Mouse (Mus musculus): ENCODE measurements around the gene Pald1.

The Pald1 gene

DNA sequence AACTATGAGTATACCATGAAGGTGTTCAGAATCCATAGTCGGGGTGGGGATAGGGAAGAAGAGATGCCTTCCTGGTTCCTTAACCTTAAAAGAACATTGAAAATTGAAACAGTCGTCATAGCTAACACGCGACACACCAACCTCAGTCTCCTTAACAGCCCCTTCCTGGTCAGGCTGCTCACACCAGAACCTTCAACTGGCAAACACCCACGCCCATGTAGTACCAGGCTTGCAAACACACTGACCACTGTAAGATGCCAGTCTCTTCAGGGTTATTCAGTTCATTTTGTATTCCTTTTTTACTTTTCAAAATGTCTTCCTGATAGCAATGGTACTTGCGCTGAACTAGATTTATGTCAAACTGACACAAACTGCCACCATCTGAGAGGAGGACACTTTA lies 106.3 kb downstream of the Pald1 start:
- no peak for DNase-seq (ENCODE audit: low spot score)

DNA sequence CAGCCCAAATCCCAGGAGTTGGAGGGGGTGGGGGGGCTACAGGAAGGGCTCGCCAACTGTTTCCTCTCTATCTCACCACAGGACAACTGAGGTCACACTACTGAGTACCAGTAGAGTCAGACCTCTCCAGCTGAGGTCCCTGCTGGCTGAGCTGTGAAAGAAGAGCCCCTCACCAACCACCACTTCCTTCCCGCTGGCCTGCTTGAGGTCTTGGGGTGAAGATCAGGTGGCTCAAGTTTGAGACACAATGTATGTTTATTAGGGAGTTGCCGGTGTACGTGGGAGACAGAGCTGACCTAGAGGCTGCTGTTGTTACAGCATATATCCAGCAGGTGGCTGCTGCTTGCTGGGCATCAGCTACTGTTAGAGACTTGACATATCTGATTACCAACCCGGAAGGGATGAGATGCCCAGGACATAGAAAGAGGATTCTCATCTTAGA lies 107.6 kb downstream of the Pald1 start:
- no peak for DNase-seq (ENCODE audit: low spot score)

DNA sequence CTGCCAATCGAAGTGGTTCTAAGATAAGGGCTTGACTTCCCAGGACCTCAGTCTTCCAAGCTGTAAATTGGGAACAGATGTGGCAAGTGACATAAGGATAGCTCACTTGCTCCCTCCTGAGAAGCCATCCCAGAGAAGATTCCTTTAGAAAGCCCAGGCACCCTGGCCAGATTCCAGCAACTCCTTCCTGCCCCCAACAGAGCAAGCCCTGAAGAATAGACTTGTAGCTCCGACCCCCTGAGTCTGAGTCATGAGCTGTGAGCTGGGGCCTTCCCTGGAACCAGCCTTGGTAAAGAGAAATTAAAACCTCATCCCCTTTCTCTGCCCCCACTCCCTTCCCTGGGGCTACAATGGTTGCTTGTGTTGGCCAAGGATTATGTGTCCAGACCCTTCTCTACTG lies 108.8 kb downstream of the Pald1 start:
- DNase-seq (ENCODE audit: low spot score): no peak

DNA sequence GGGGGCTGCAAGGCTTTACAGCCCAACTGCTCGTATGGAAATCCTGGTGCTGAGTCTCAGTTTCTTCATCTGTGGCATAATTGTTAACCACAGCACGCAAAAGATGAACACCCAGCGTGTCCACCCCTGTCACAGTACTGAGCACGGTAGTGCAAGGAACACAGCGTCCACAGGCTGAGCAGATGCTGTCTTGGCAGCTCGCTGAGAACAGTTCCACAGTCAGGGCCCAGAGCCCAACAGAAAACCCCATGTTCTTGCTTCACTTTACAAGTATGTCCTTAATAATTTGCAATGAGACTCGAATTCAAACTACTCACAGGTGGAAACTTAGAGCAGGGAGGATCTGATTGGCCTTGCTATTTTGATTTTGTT lies 109.5 kb downstream of the Pald1 start:
- DNase-seq (ENCODE audit: low spot score): no peak

DNA sequence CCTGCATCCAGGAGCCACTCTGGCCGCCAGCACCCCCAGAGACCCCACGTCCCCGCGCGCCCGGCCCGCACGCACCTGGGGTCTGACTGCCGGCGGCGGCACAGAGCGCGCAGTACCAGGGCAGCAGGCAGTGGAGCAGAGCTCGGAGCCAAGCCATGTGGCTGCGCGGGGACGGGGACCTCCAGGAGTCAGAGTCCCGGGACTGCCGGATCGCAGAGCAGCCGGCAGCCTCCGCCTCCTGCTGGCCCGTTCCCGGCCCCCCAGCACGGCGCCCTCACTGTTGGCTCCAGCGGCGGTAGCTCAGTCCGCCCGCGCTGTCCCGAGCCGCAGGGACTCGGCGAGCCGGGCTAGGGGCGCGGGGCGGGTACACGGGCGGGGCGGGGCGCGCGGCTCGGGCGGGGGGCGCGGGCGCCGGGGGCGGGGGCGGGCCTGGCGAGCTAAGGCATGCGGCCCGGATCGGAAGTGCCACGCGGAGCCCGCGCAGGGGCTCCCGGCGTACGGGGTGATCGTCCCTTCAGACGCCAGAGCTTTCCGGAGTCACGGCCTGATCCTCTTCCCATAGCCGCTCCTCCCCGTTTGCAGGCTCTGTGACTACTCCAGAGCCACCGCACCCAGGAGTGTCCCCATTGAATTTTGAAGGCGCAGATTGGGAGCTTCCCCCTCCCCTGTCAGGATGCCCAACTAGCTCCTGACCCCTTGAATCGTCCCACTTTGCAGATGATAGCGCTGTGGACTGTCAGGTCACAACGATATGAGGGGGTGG lies 110.1 kb downstream of the Pald1 start, which contains the start of gene Adamts14:
Gene Adamts14 (minus strand): TSS at position 358 of the 763 bp plus-strand sequence.
- peak; percentile 44 for DNase-seq (ENCODE audit: low spot score)

DNA sequence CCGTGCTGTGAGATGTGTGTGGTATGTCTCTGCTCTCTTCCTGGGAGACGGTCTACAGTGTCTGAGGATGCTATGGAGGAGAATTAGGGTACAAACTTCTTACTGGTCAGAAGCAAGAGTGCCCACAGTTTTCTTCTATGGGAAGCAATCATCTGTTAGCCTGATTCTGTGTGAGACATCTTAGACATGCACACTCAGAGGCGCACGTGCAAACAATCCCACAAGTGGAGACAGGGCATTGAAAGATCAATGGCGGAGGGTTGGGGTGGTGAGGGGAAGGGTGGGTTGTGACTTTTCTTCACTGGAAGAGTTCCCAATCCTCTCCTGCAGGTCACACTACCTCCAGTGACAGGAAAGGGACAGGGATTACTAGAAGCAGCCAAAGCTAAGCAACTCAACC lies 110.7 kb downstream of the Pald1 start:
- no peak for DNase-seq (ENCODE audit: low spot score)

DNA sequence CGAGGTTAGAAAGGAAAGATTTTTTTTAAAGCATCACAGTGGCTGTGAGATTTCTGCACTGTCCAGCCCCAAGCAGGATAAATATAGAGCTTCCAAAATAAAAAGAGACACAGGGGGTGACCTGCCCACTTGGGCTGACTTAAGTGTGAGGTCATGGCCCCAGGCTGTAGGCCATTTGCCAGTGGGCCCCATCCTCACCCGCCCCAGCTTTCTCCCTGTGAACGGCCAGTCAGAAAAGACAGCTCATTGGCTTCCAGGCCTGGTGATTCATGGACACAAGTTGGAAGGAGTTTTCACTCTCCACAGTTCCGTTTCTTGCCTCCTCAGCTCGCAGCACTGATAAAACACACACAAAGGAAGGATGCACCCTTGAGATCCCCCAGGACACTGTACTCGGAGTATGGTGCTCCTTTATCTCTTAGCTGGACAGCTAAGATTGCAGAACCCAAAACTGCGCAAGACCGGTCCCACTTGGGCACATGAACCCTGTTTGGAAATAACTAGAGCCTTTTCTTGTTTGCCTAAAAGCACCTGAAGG lies 111.2 kb downstream of the Pald1 start:
- DNase-seq (ENCODE audit: low spot score): no peak
